Mouse (Mus musculus) intestine, embryonic 15.5 days (tissue): Measurements from ENCODE around the gene Smarcd2. TPM values are rescaled to one million over a fixed set of nuclear protein-coding genes. Genes with fewer than 3 reads are reported as not detected.

Source experiments
- ATAC-seq: fragments of 200-750 bp; cut with Nextera tagmentation; 2 replicates; pipeline ENCODE4 v1.8.0; 2017; ENCODE audit warnings: moderate TSS enrichment, moderate library complexity
- H3K27ac ChIP-seq: fragments of 300-500 bp; sonication (generic); 2 replicates; pipeline ENCODE4 v1.5.1; 2015; ENCODE audit warnings: mild to moderate bottlenecking, inconsistent platforms
- H3K27me3 ChIP-seq: fragments of 300-500 bp; sonication (generic); replicated peaks from 2 replicates; pipeline ENCODE4 v1.6.1; 2015; ENCODE audit warnings: inconsistent platforms
- H3K36me3 ChIP-seq: fragments of 300-500 bp; sonication (generic); 2 replicates; pipeline ENCODE4 v1.6.1; 2015; ENCODE audit warnings: inconsistent platforms
- H3K4me1 ChIP-seq: fragments of 300-500 bp; sonication (generic); replicated peaks from 2 replicates; pipeline ENCODE4 v1.6.1; 2015; ENCODE audit warnings: inconsistent platforms
- H3K4me2 ChIP-seq: fragments of 300-500 bp; sonication (generic); replicated peaks from 2 replicates; pipeline ENCODE4 v1.6.1; 2015; ENCODE audit warnings: mild to moderate bottlenecking, inconsistent platforms
- H3K4me3 ChIP-seq: fragments of 300-500 bp; sonication (generic); replicated peaks from 2 replicates; pipeline ENCODE4 v1.5.1; 2015; ENCODE audit warnings: inconsistent platforms
- H3K9ac ChIP-seq: fragments of 300-500 bp; sonication (generic); 2 replicates; pipeline ENCODE4 v1.6.1; 2015; ENCODE audit warnings: inconsistent platforms
- H3K9me3 ChIP-seq: fragments of 300-500 bp; sonication (generic); 2 replicates; pipeline ENCODE4 v1.6.1; 2016; ENCODE audit warnings: inconsistent platforms
- WGBS: fragments of 180-500 bp; shearing (Covaris S2); methylation state at CpG from one replicate; pipeline ENCODE4 v1.1.7; 2015; 5-methylcytosine and 5-hydroxymethylcytosine counted together
- polyA plus RNA-seq: library from polyadenylated mRNA; unstranded; fragments of >200 nt; fragmentation: Nextera tagmentation; extraction: Ambion mirVana; gene quantifications from 2 replicates; pipeline ENCODE4 v1.2.1, GENCODE M21; 2015

The Smarcd2 gene
- polyA plus RNA-seq: 60.6 and 61.5 TPM in 2 replicates

- H3K9me3 ChIP-seq: no peaks in the 10 kb centered on the region
- WGBS: under 1% methylated on average over 72 of the region's 72 CpGs
- peak within 1 kb of the TSS; percentile 98 for H3K27ac ChIP-seq
- ATAC-seq: peak; percentile 95
- peak within 1 kb of the TSS; percentile 92 for H3K4me2 ChIP-seq
- peaks cover 48% of the 10 kb centered on the region for H3K4me1 ChIP-seq
- peak within 1 kb of the TSS; percentile 100 for H3K4me3 ChIP-seq
- H3K36me3 ChIP-seq: no peaks in the 10 kb centered on the region
- peak within 1 kb of the TSS; percentile 100 for H3K9ac ChIP-seq
- no peaks in the 10 kb centered on the region for H3K27me3 ChIP-seq
Measured at GRCm38 (mm10) chr11:106272644-106273310, at the start of gene Smarcd2. TSS of gene Smarcd2 (minus strand) at chr11:106272972.

DNA sequence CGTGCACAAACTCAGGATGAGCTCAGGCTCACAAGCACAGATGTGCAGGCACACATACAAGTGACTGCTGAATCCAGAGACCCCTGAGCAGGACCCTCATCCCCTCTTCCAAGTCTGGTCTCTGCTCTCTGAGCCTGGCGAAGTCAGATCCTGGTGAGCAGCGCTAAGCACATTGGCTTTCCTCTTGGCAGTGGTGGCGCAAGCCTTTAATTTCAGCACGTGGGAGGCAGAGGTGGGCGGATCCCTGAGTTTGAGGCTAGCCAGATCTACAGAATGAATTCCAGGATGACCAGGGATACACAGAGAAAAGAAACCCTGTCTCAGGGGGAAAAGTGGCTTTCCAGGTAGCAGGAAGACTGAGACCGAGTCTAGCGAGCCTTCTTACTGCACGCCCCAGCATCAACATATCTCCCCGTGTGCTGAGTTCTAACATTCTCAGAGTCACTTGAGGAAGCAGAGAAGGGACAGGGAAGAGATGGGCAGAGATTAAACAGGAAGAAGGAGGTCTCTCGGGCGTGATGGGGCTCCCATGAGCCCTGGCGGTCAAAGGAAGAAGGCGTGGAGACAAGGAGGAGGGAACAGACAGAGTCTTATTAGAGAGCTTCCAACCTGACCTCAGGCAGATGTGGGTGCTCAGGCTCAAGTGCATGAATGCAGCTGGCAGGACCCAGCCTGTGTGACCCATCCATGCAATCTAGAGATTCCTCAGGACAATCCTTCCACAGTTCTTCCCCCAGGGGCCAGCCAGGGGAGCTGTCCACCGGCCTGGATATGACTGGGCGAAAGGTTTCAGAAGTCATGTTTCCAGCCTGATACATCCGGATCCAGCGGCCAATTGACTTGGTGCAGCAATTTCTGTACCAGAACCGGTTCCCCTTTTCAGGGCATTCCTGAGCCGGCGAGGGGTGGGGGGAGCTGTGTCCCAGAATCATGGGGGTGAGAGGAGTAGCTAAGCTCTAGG lies 45.9 kb upstream of the Smarcd2 start:
- 0 out of 2 replicates have a peak overlapping the region, but pooled peaks have one; percentile 20 for H3K27ac ChIP-seq

GRCm38 (mm10) chr11:106317801-106318200 lies 45.0 kb upstream of the Smarcd2 start:
- H3K27ac ChIP-seq: peak overlapping the region; percentile 27; the same call in 1 of the 2 replicates
- no peaks in the 10 kb centered on the region for H3K36me3 ChIP-seq
- ATAC-seq: no peak
- no peak overlapping the region for H3K4me3 ChIP-seq
- H3K27me3 ChIP-seq: no peaks in the 10 kb centered on the region
- 67% methylated on average over 7 of the region's 7 CpGs for WGBS
- no peaks in the 10 kb centered on the region for H3K9me3 ChIP-seq
- no peak overlapping the region for H3K9ac ChIP-seq
- H3K4me2 ChIP-seq: no peak overlapping the region
- H3K4me1 ChIP-seq: peaks cover 28% of the 10 kb centered on the region

More for the DNA sequence above, 45.9 kb upstream of the Smarcd2 start:
- Histone ChIP-seq H3K9me3 (no peaks in the 10 kb centered on the region), H3K4me3 (no peak overlapping the region), H3K9ac (no peak overlapping the region), H3K36me3 (no peaks in the 10 kb centered on the region), H3K4me2 (no peak overlapping the region), H3K4me1 (peaks cover 22% of the 10 kb centered on the region), H3K27me3 (no peaks in the 10 kb centered on the region)
- 52% methylated on average over 21 of the region's 21 CpGs for WGBS
- ATAC-seq: no peak

- no peak overlapping the region for H3K4me2 ChIP-seq
- 79% methylated on average over 1 of the region's 1 CpGs for WGBS
- no peaks in the 10 kb centered on the region for H3K36me3 ChIP-seq
- peaks cover 28% of the 10 kb centered on the region for H3K4me1 ChIP-seq
- no peaks in the 10 kb centered on the region for H3K27me3 ChIP-seq
- H3K27ac ChIP-seq: no peak overlapping the region
- no peaks in the 10 kb centered on the region for H3K9me3 ChIP-seq
- ATAC-seq: no peak
- no peak overlapping the region for H3K9ac ChIP-seq
- no peak overlapping the region for H3K4me3 ChIP-seq
Measured at GRCm38 (mm10) chr11:106316416-106316815, 43.6 kb upstream of the Smarcd2 start.

DNA sequence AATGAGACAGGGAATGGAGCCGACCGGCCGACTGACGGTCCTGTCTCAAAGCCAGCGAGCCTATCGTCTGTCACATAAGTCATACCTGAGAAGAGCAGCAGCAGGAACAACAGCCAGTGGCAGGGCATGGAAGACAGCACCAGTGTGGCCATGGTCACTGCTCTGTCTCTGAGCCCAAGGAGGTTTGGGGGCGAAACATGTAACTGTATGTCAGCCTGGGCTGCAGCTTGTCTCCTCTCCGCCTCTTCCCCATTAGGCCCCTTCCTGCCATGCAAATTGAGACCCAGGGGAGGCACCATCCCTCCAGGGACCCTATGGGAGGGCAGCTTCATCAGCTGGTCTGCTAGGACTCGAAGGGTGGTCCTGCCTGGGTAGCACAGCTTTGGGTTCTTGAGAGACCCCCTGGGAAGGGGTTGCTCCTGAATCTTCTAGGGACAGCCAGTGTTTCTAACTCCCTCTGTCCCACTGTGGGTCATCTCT lies 41.6 kb upstream of the Smarcd2 start, which contains the start of gene Cd79b:
TSS of gene Cd79b (minus strand) at position 430 of the 480 bp plus-strand sequence.
- Histone ChIP-seq H3K27ac (no peak within 1 kb of the TSS), H3K4me1 (peaks cover 26% of the 10 kb centered on the region), H3K9me3 (no peaks in the 10 kb centered on the region), H3K9ac (no peak within 1 kb of the TSS), H3K4me3 (no peak within 1 kb of the TSS), H3K4me2 (0 out of 2 replicates have a peak within 1 kb of the TSS, but pooled peaks have one; percentile 3), H3K27me3 (no peaks in the 10 kb centered on the region), H3K36me3 (no peaks in the 10 kb centered on the region)
- ATAC-seq: no peak
- 56% methylated on average over 9 of the region's 9 CpGs for WGBS

GRCm38 (mm10) chr11:106313533-106313932 lies 40.8 kb upstream of the Smarcd2 start:
- peak; percentile 61; the same call in 1 of the 2 replicates for ATAC-seq
- Histone ChIP-seq H3K4me3 (no peak overlapping the region), H3K36me3 (no peaks in the 10 kb centered on the region), H3K9me3 (no peaks in the 10 kb centered on the region), H3K27me3 (no peaks in the 10 kb centered on the region), H3K4me1 (peaks cover 19% of the 10 kb centered on the region), H3K9ac (no peak overlapping the region), H3K27ac (no peak overlapping the region), H3K4me2 (0 out of 2 replicates have a peak overlapping the region, but pooled peaks have one; percentile 3)
- WGBS: 38% methylated on average over 5 of the region's 5 CpGs

- Histone ChIP-seq H3K9ac (no peak overlapping the region), H3K4me2 (no peak overlapping the region), H3K36me3 (no peaks in the 10 kb centered on the region), H3K27me3 (no peaks in the 10 kb centered on the region), H3K4me3 (no peak overlapping the region), H3K4me1 (peaks cover 13% of the 10 kb centered on the region), H3K27ac (no peak overlapping the region), H3K9me3 (no peaks in the 10 kb centered on the region)
- 70% methylated on average over 5 of the region's 5 CpGs for WGBS
- ATAC-seq: no peak
Measured at GRCm38 (mm10) chr11:106310123-106310522, 37.4 kb upstream of the Smarcd2 start.

GRCm38 (mm10) chr11:106308162-106308561 lies 35.4 kb upstream of the Smarcd2 start:
- no peaks in the 10 kb centered on the region for H3K4me1 ChIP-seq
- H3K36me3 ChIP-seq: no peaks in the 10 kb centered on the region
- H3K4me2 ChIP-seq: no peak overlapping the region
- no peak for ATAC-seq
- 82% methylated on average over 11 of the region's 11 CpGs for WGBS
- no peaks in the 10 kb centered on the region for H3K27me3 ChIP-seq
- H3K9ac ChIP-seq: no peak overlapping the region
- H3K9me3 ChIP-seq: no peaks in the 10 kb centered on the region
- no peak overlapping the region for H3K27ac ChIP-seq
- no peak overlapping the region for H3K4me3 ChIP-seq

- Histone ChIP-seq H3K27ac (no peak overlapping the region), H3K4me1 (no peaks in the 10 kb centered on the region), H3K36me3 (no peaks in the 10 kb centered on the region), H3K27me3 (no peaks in the 10 kb centered on the region), H3K9me3 (no peaks in the 10 kb centered on the region), H3K4me2 (no peak overlapping the region), H3K9ac (no peak overlapping the region), H3K4me3 (no peak overlapping the region)
- ATAC-seq: no peak
- 50% methylated on average over 5 of the region's 5 CpGs for WGBS
Measured at GRCm38 (mm10) chr11:106307432-106307831, 34.7 kb upstream of the Smarcd2 start.

DNA sequence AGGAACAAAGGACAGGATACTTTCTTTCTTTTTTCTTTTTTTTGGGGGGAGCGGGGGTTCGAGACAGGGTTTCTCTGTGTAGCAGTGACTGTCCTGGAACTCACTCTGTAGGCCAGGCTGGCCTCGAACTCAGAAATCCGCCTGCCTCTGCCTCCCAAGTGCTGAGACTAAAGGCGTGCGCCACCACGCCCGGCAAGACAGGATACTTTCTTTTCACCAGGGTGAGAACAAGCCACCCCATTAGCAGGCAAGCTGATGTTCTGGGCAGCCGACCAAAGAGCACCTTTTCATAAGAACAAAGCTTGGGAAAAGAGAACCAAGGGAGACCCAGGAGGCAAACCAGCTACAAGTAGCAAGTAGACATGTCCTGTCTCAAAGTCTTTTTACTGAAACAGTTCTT lies 34.0 kb upstream of the Smarcd2 start:
- Histone ChIP-seq H3K36me3 (no peaks in the 10 kb centered on the region), H3K27me3 (no peaks in the 10 kb centered on the region), H3K4me3 (no peak overlapping the region), H3K4me1 (no peaks in the 10 kb centered on the region), H3K9ac (no peak overlapping the region), H3K9me3 (no peaks in the 10 kb centered on the region), H3K4me2 (no peak overlapping the region), H3K27ac (no peak overlapping the region)
- ATAC-seq: no peak
- WGBS: 86% methylated on average over 9 of the region's 9 CpGs

DNA sequence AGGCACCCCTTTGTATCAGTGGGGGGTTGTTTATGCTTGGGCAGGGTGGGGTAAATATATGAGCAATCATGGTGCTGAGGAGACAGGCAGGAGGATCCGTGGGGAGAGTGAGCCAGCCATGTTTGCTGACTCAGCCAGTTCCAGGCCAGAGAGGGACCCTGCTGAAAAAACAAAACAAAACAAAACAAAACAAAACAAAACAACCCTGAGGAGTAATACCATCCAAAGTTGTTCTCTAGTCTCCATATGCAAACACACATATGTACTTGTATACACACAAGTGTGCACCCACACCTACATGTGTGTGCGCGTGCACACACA lies 33.3 kb upstream of the Smarcd2 start:
- H3K4me2 ChIP-seq: no peak overlapping the region
- no peak overlapping the region for H3K9ac ChIP-seq
- ATAC-seq: no peak
- no peaks in the 10 kb centered on the region for H3K36me3 ChIP-seq
- H3K4me1 ChIP-seq: no peaks in the 10 kb centered on the region
- no peak overlapping the region for H3K27ac ChIP-seq
- 84% methylated on average over 3 of the region's 3 CpGs for WGBS
- H3K27me3 ChIP-seq: no peaks in the 10 kb centered on the region
- no peaks in the 10 kb centered on the region for H3K9me3 ChIP-seq
- H3K4me3 ChIP-seq: no peak overlapping the region

DNA sequence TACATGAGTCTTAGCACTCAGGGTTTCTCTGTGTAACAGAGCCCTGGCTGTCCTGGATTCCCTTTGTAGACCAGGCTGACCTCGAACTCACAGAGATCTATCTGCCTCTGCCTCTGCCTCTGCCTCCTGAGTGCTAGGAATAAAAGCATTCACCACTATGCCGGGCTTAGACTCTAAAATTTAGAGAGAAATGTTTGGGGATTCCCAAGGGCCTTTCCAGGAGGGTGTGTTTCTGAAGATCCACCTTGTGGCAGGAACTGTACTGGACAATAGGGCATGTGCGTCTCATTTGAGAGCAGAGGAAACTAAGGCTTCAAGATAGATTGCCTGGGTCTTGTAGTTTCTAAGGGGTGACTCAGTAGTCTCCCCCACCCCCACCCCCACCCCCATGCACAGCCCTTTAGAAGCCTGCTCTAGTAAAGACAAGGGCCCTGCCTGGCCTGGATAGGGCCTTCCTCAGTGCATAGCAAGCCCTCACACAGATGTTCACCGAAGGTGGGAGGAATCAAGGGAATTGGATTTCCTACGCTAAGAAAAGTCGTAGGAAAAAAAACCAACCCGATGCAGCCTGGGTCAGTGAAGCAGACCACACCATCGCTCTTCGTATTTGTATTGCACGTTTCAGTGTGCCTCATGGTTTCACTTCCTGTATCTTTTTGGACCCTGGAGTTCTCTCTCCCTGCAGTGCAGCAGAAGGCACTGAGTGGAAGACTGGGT lies 32.7 kb upstream of the Smarcd2 start:
- Histone ChIP-seq H3K9me3 (no peaks in the 10 kb centered on the region), H3K9ac (no peak overlapping the region), H3K27ac (no peak overlapping the region), H3K27me3 (no peaks in the 10 kb centered on the region), H3K4me3 (no peak overlapping the region), H3K4me2 (no peak overlapping the region), H3K36me3 (no peaks in the 10 kb centered on the region), H3K4me1 (no peaks in the 10 kb centered on the region)
- 74% methylated on average over 10 of the region's 10 CpGs for WGBS
- ATAC-seq: no peak
